Mouse (Mus musculus) limb, embryonic 15.5 days (tissue): ENCODE results near the gene Frmd4a. TPM values are rescaled to one million over a fixed set of nuclear protein-coding genes. Genes with fewer than 3 reads are reported as not detected.

Experiments
- ATAC-seq: fragments of 200-750 bp; cut with Nextera tagmentation; 2 replicates; pipeline ENCODE4 v1.8.0; 2017; ENCODE audit warnings: low read depth, moderate TSS enrichment; ENCODE audit not compliant: insufficient number of reproducible peaks, low FRiP score, low TSS enrichment
- H3K27ac ChIP-seq: fragments of 300-500 bp; sonication (generic); 2 replicates; pipeline ENCODE4 v1.5.1; 2015; ENCODE audit warnings: moderate library complexity, mild to moderate bottlenecking, inconsistent platforms
- H3K27me3 ChIP-seq: fragments of 300-500 bp; sonication (generic); 2 replicates; pipeline ENCODE4 v1.6.1; 2015; ENCODE audit warnings: inconsistent platforms
- H3K36me3 ChIP-seq: fragments of 300-500 bp; sonication (generic); 2 replicates; pipeline ENCODE4 v1.6.1; 2015; ENCODE audit warnings: inconsistent platforms
- H3K4me1 ChIP-seq: fragments of 300-500 bp; sonication (generic); 2 replicates; pipeline ENCODE4 v1.6.1; 2015; ENCODE audit warnings: inconsistent platforms
- H3K4me2 ChIP-seq: fragments of 300-500 bp; sonication (generic); 2 replicates; pipeline ENCODE4 v1.6.1; 2015; ENCODE audit warnings: mild to moderate bottlenecking, inconsistent platforms
- H3K4me3 ChIP-seq: fragments of 300-500 bp; sonication (generic); 2 replicates; pipeline ENCODE4 v1.5.1; 2015; ENCODE audit warnings: mild to moderate bottlenecking, inconsistent platforms
- H3K9ac ChIP-seq: fragments of 300-500 bp; sonication (generic); 2 replicates; pipeline ENCODE4 v1.6.1; 2015; ENCODE audit warnings: inconsistent platforms
- H3K9me3 ChIP-seq: fragments of 300-500 bp; sonication (generic); 2 replicates; pipeline ENCODE4 v1.6.1; 2016; ENCODE audit warnings: inconsistent platforms
- WGBS: fragments of 180-500 bp; shearing (Covaris S2); methylation state at CpG from one replicate; pipeline ENCODE4 v1.1.7; 2015; 5-methylcytosine and 5-hydroxymethylcytosine counted together
- polyA plus RNA-seq: library from polyadenylated mRNA; unstranded; fragments of >200 nt; fragmentation: Nextera tagmentation; extraction: Ambion mirVana; gene quantifications from 2 replicates; pipeline ENCODE4 v1.2.1, GENCODE M21; 2015

The Frmd4a gene
- polyA plus RNA-seq, 1 experiment from 2014 or later, result 34.1 TPM

GRCm38 (mm10) chr2:4184991-4185390, 167.5 kb downstream of the Frmd4a start:
- H3K36me3 ChIP-seq, result no peaks in the 10 kb centered on the region
- no peak overlapping the region for H3K4me3 ChIP-seq
- ATAC-seq, result no peak
- H3K9ac ChIP-seq, result no peak overlapping the region
- H3K27ac ChIP-seq, result no peak overlapping the region
- no peaks in the 10 kb centered on the region for H3K27me3 ChIP-seq
- no peaks in the 10 kb centered on the region for H3K9me3 ChIP-seq
- no peaks in the 10 kb centered on the region for H3K4me1 ChIP-seq
- 79% methylated on average over 8 of the region's 8 CpGs for WGBS
- no peak overlapping the region for H3K4me2 ChIP-seq

GRCm38 (mm10) chr2:4187521-4187920, 170.0 kb downstream of the Frmd4a start:
- WGBS, result 50% methylated on average over 4 of the region's 4 CpGs
- ATAC-seq, result no peak
- no peaks in the 10 kb centered on the region for H3K4me1 ChIP-seq
- H3K36me3 ChIP-seq, result no peaks in the 10 kb centered on the region
- no peaks in the 10 kb centered on the region for H3K9me3 ChIP-seq
- H3K27me3 ChIP-seq, result no peaks in the 10 kb centered on the region
- H3K9ac ChIP-seq, result no peak overlapping the region
- no peak overlapping the region for H3K27ac ChIP-seq
- H3K4me3 ChIP-seq, result no peak overlapping the region
- no peak overlapping the region for H3K4me2 ChIP-seq

GRCm38 (mm10) chr2:4188303-4188702, 170.8 kb downstream of the Frmd4a start:
- H3K27ac ChIP-seq, result no peak overlapping the region
- H3K4me3 ChIP-seq, result no peak overlapping the region
- no peaks in the 10 kb centered on the region for H3K4me1 ChIP-seq
- no peaks in the 10 kb centered on the region for H3K9me3 ChIP-seq
- WGBS, result 44% methylated on average over 3 of the region's 3 CpGs
- no peak overlapping the region for H3K4me2 ChIP-seq
- no peaks in the 10 kb centered on the region for H3K36me3 ChIP-seq
- ATAC-seq, result no peak
- no peaks in the 10 kb centered on the region for H3K27me3 ChIP-seq
- H3K9ac ChIP-seq, result no peak overlapping the region

GRCm38 (mm10) chr2:4190345-4190744, 172.8 kb downstream of the Frmd4a start:
- Histone ChIP-seq H3K9me3 (no peaks in the 10 kb centered on the region), H3K4me3 (no peak overlapping the region), H3K27ac (no peak overlapping the region), H3K36me3 (no peaks in the 10 kb centered on the region), H3K9ac (no peak overlapping the region), H3K4me1 (no peaks in the 10 kb centered on the region), H3K27me3 (no peaks in the 10 kb centered on the region), H3K4me2 (no peak overlapping the region)
- 86% methylated on average over 3 of the region's 3 CpGs for WGBS
- ATAC-seq, result no peak

GRCm38 (mm10) chr2:4190995-4191394, 173.5 kb downstream of the Frmd4a start:
- Histone ChIP-seq H3K4me2 (no peak overlapping the region), H3K27me3 (no peaks in the 10 kb centered on the region), H3K27ac (no peak overlapping the region), H3K36me3 (no peaks in the 10 kb centered on the region), H3K4me3 (no peak overlapping the region), H3K4me1 (no peaks in the 10 kb centered on the region), H3K9me3 (no peaks in the 10 kb centered on the region), H3K9ac (no peak overlapping the region)
- 80% methylated on average over 5 of the region's 5 CpGs for WGBS
- ATAC-seq, result no peak

GRCm38 (mm10) chr2:4193206-4193605, 175.7 kb downstream of the Frmd4a start:
- no peak overlapping the region for H3K4me3 ChIP-seq
- no peak for ATAC-seq
- no peak overlapping the region for H3K4me2 ChIP-seq
- no peak overlapping the region for H3K27ac ChIP-seq
- no peaks in the 10 kb centered on the region for H3K36me3 ChIP-seq
- no peak overlapping the region for H3K9ac ChIP-seq
- H3K27me3 ChIP-seq, result no peaks in the 10 kb centered on the region
- no peaks in the 10 kb centered on the region for H3K4me1 ChIP-seq
- no peaks in the 10 kb centered on the region for H3K9me3 ChIP-seq

- no peak for ATAC-seq
- Histone ChIP-seq H3K4me1 (no peaks in the 10 kb centered on the region), H3K27ac (no peak overlapping the region), H3K9me3 (no peaks in the 10 kb centered on the region), H3K27me3 (no peaks in the 10 kb centered on the region), H3K4me3 (no peak overlapping the region), H3K9ac (no peak overlapping the region), H3K36me3 (no peaks in the 10 kb centered on the region), H3K4me2 (no peak overlapping the region)
- 56% methylated on average over 9 of the region's 9 CpGs for WGBS
Measured at GRCm38 (mm10) chr2:4194324-4195014, 177.0 kb downstream of the Frmd4a start.

- no peak overlapping the region for H3K4me3 ChIP-seq
- WGBS, result 86% methylated on average over 4 of the region's 4 CpGs
- H3K27me3 ChIP-seq, result no peaks in the 10 kb centered on the region
- no peaks in the 10 kb centered on the region for H3K9me3 ChIP-seq
- ATAC-seq, result no peak
- no peaks in the 10 kb centered on the region for H3K4me1 ChIP-seq
- H3K27ac ChIP-seq, result no peak overlapping the region
- no peak overlapping the region for H3K9ac ChIP-seq
- H3K36me3 ChIP-seq, result no peaks in the 10 kb centered on the region
- no peak overlapping the region for H3K4me2 ChIP-seq
Measured at GRCm38 (mm10) chr2:4196041-4196440, 178.5 kb downstream of the Frmd4a start.

- no peaks in the 10 kb centered on the region for H3K27me3 ChIP-seq
- WGBS, result 49% methylated on average over 7 of the region's 7 CpGs
- no peak overlapping the region for H3K4me3 ChIP-seq
- no peaks in the 10 kb centered on the region for H3K4me1 ChIP-seq
- no peak overlapping the region for H3K27ac ChIP-seq
- H3K9me3 ChIP-seq, result no peaks in the 10 kb centered on the region
- ATAC-seq, result no peak
- no peaks in the 10 kb centered on the region for H3K36me3 ChIP-seq
- H3K4me2 ChIP-seq, result no peak overlapping the region
- no peak overlapping the region for H3K9ac ChIP-seq
Measured at GRCm38 (mm10) chr2:4209234-4209633, 191.7 kb downstream of the Frmd4a start.

- no peak overlapping the region for H3K9ac ChIP-seq
- H3K36me3 ChIP-seq, result no peaks in the 10 kb centered on the region
- H3K4me3 ChIP-seq, result no peak overlapping the region
- H3K4me1 ChIP-seq, result peaks cover 11% of the 10 kb centered on the region
- no peak overlapping the region for H3K27ac ChIP-seq
- H3K4me2 ChIP-seq, result no peak overlapping the region
- no peak for ATAC-seq
- 0% methylated on average over 1 of the region's 1 CpGs for WGBS
- H3K9me3 ChIP-seq, result no peaks in the 10 kb centered on the region
- no peaks in the 10 kb centered on the region for H3K27me3 ChIP-seq
Measured at GRCm38 (mm10) chr2:4222497-4222828, 204.9 kb downstream of the Frmd4a start.

GRCm38 (mm10) chr2:4223316-4223715, 205.8 kb downstream of the Frmd4a start:
- no peak for ATAC-seq
- Histone ChIP-seq H3K36me3 (no peaks in the 10 kb centered on the region), H3K27me3 (no peaks in the 10 kb centered on the region), H3K4me3 (no peak overlapping the region), H3K9me3 (no peaks in the 10 kb centered on the region), H3K9ac (no peak overlapping the region), H3K4me1 (peaks cover 16% of the 10 kb centered on the region), H3K4me2 (no peak overlapping the region), H3K27ac (no peak overlapping the region)
- 86% methylated on average over 6 of the region's 6 CpGs for WGBS

GRCm38 (mm10) chr2:4226941-4227558, 209.5 kb downstream of the Frmd4a start:
- H3K4me2 ChIP-seq, result no peak overlapping the region
- no peak for ATAC-seq
- peaks cover 10% of the 10 kb centered on the region for H3K4me1 ChIP-seq
- no peak overlapping the region for H3K27ac ChIP-seq
- no peak overlapping the region for H3K9ac ChIP-seq
- H3K36me3 ChIP-seq, result no peaks in the 10 kb centered on the region
- H3K4me3 ChIP-seq, result no peak overlapping the region
- no peaks in the 10 kb centered on the region for H3K27me3 ChIP-seq
- H3K9me3 ChIP-seq, result no peaks in the 10 kb centered on the region
- WGBS, result 56% methylated on average over 7 of the region's 7 CpGs

- 60% methylated on average over 4 of the region's 4 CpGs for WGBS
- Histone ChIP-seq H3K9me3 (no peaks in the 10 kb centered on the region), H3K27ac (no peak overlapping the region), H3K4me1 (peaks cover 8% of the 10 kb centered on the region; the same call in 1 of the 2 replicates), H3K4me3 (no peak overlapping the region), H3K9ac (no peak overlapping the region), H3K4me2 (no peak overlapping the region), H3K36me3 (no peaks in the 10 kb centered on the region), H3K27me3 (no peaks in the 10 kb centered on the region)
- no peak for ATAC-seq
Measured at GRCm38 (mm10) chr2:4227563-4227962, 210.0 kb downstream of the Frmd4a start.
